In the genomic region with DNA sequence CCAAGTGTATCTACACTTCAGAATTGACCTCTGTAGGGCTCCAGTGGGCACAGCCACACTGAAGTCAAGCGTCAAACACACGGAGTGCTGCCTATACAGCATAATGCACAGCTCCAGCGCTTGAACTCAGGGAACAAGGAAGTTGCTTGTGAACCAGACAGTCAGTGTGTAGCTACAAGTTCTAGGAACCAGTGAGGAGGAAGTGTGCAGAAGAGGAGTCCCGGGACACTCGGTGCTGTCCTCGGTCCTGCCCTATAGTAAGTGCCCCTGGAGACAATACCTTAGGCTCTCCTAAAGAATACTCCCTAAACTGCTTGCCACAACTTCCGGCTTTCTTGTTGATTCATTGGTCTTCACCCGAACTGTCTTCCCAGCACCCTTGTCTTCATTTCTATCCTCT, we compare ENCODE assay signal across 27 mouse cellular contexts. TPM values are rescaled to one million over a fixed set of nuclear protein-coding genes. Genes with fewer than 3 reads are reported as not detected.
DNase-seq lines count a peak whose midpoint lies in the region; ATAC-seq and TF ChIP-seq lines count a peak whose summit lies in the region.
"Had no signal": no experiment of that assay in that cellular context is flagged by ENCODE, and none has a peak within 500 bp of the region (broad histone marks: within the 10 kb centered on the region; RNA-seq: fewer than 3 reads in every experiment).

No protein-coding gene starts in this region.

- no peak overlapping the region for H3K4me3 ChIP-seq in embryonic facial prominence, embryonic 11.5 days (ENCODE audit: low read depth, low read length)
- no peak overlapping the region for H3K4me3 ChIP-seq in embryonic facial prominence, embryonic 10.5 days
- H3K4me3 ChIP-seq in myocyte: no peak overlapping the region
- H3K4me3 ChIP-seq: embryonic facial prominence, embryonic 12.5 days; heart, adult 2 months; heart, embryonic 13.5 days; lung, embryonic 15.5 days; midbrain, embryonic 13.5 days; neural tube, embryonic 15.5 days had no signal

- WGBS in embryonic facial prominence, embryonic 11.5 days: 54% methylated on average over 8 of the region's 8 CpGs
- 54% methylated on average over 8 of the region's 8 CpGs for WGBS in embryonic facial prominence, embryonic 10.5 days

- DNase-seq in embryonic facial prominence, embryonic 11.5 days (ENCODE audit: low spot score): peak; percentile 13
- DNase-seq in embryonic facial prominence, embryonic 10.5 days (ENCODE audit: low spot score): no peak
- peak; percentile 22 for DNase-seq in ES-CJ7 (ENCODE audit: low read depth, low spot score)
- no peak for DNase-seq in cerebellum, adult 8-10 months
- no peak for DNase-seq in layer of hippocampus, adult 9-10 months (ENCODE audit: low spot score)
- DNase-seq: adrenal gland, postnatal 10 days; cerebellum, adult 9-10 months; gastrocnemius, postnatal 25 days; heart, adult 2 months; heart, postnatal 10 days; kidney, adult 9 months; kidney, postnatal 25 days; left cerebral cortex, postnatal 4 days; liver; right cerebral cortex, postnatal 4 days; thymus, postnatal 4 days had no signal

- TF ChIP-seq POLR2A in myocyte (IDR thresholded peaks at IDR 0.05; ENCODE audit: insufficient read length, low read depth): no peak

- no peaks in the 10 kb centered on the region for H3K9me3 ChIP-seq in embryonic facial prominence, embryonic 11.5 days (replicated peaks; ENCODE audit: control insufficient read depth, low read length)
- H3K9me3 ChIP-seq in embryonic facial prominence, embryonic 10.5 days: peaks cover 4% of the 10 kb centered on the region; the same call in 1 of the 2 replicates
- H3K9me3 ChIP-seq: embryonic facial prominence, embryonic 12.5 days; heart, embryonic 13.5 days; lung, embryonic 15.5 days; midbrain, embryonic 13.5 days; neural tube, embryonic 15.5 days had no signal

- no peaks in the 10 kb centered on the region for H3K79me2 ChIP-seq in myocyte (ENCODE audit: control insufficient read depth, insufficient read depth)

- no peak for ATAC-seq in embryonic facial prominence, embryonic 11.5 days (replicated peaks; ENCODE audit: insufficient number of reproducible peaks, low FRiP score, low TSS enrichment, low read depth)
- peak; percentile 54 for ATAC-seq in common myeloid progenitor, adult 5-6 weeks (replicated peaks; ENCODE audit: low read depth, poor library complexity, severe bottlenecking)
- ATAC-seq: forebrain, embryonic 14.5 days; intestine, postnatal 0 days; midbrain, embryonic 13.5 days had no signal

- no peak overlapping the region for H3K4me2 ChIP-seq in embryonic facial prominence, embryonic 11.5 days (ENCODE audit: low read depth, low read length)
- H3K4me2 ChIP-seq in myocyte (ENCODE audit: low read depth): no peak overlapping the region
- H3K4me2 ChIP-seq: embryonic facial prominence, embryonic 12.5 days; heart, embryonic 13.5 days; hindbrain, embryonic 14.5 days; lung, embryonic 15.5 days; midbrain, embryonic 13.5 days; neural tube, embryonic 15.5 days had no signal

- no peaks in the 10 kb centered on the region for H3K4me1 ChIP-seq in embryonic facial prominence, embryonic 11.5 days (ENCODE audit: control insufficient read depth, insufficient read depth, low read length)
- H3K4me1 ChIP-seq in embryonic facial prominence, embryonic 10.5 days: no peaks in the 10 kb centered on the region
- H3K4me1 ChIP-seq: embryonic facial prominence, embryonic 12.5 days; heart, embryonic 13.5 days; lung, embryonic 15.5 days; midbrain, embryonic 13.5 days; neural tube, embryonic 15.5 days had no signal

- H3K27ac ChIP-seq in embryonic facial prominence, embryonic 11.5 days (replicated peaks; ENCODE audit: low read depth, low read length): no peak overlapping the region
- no peak overlapping the region for H3K27ac ChIP-seq in embryonic facial prominence, embryonic 10.5 days (replicated peaks)
- H3K27ac ChIP-seq: embryonic facial prominence, embryonic 12.5 days; heart, adult 2 months; heart, embryonic 13.5 days; hindbrain, embryonic 14.5 days; liver, embryonic 14.5 days; lung, embryonic 15.5 days; midbrain, embryonic 13.5 days; neural tube, embryonic 15.5 days had no signal

- no peaks in the 10 kb centered on the region for H3K27me3 ChIP-seq in embryonic facial prominence, embryonic 11.5 days (ENCODE audit: control insufficient read depth, insufficient read depth, low read length)
- H3K27me3 ChIP-seq in embryonic facial prominence, embryonic 10.5 days (replicated peaks; ENCODE audit: low read depth, poor library complexity, severe bottlenecking): no peaks in the 10 kb centered on the region
- peaks cover 50% of the 10 kb centered on the region for H3K27me3 ChIP-seq in myocyte (ENCODE audit: control insufficient read depth, insufficient read depth, insufficient read length)
- H3K27me3 ChIP-seq: embryonic facial prominence, embryonic 12.5 days; lung, embryonic 15.5 days; midbrain, embryonic 13.5 days; neural tube, embryonic 15.5 days had no signal

- no peak overlapping the region for H3ac ChIP-seq in myocyte (ENCODE audit: control insufficient read depth, insufficient read length)

- no peaks in the 10 kb centered on the region for H3K36me3 ChIP-seq in embryonic facial prominence, embryonic 11.5 days (replicated peaks; ENCODE audit: control insufficient read depth, insufficient read depth, low read depth, low read length)
- no peaks in the 10 kb centered on the region for H3K36me3 ChIP-seq in embryonic facial prominence, embryonic 10.5 days (replicated peaks)
- no peaks in the 10 kb centered on the region for H3K36me3 ChIP-seq in myocyte (ENCODE audit: control insufficient read depth, insufficient read depth)
- H3K36me3 ChIP-seq: embryonic facial prominence, embryonic 12.5 days; heart, embryonic 13.5 days; lung, embryonic 15.5 days; midbrain, embryonic 13.5 days; neural tube, embryonic 15.5 days had no signal

- H3K9ac ChIP-seq in embryonic facial prominence, embryonic 11.5 days (replicated peaks; ENCODE audit: low read length): no peak overlapping the region
- H3K9ac ChIP-seq: embryonic facial prominence, embryonic 12.5 days; heart, embryonic 13.5 days; hindbrain, embryonic 14.5 days; liver, embryonic 14.5 days; lung, embryonic 15.5 days; midbrain, embryonic 13.5 days; neural tube, embryonic 15.5 days had no signal

TF ChIP-seq in myocyte, 11 proteins besides CTCF, POLR2A, EP300 and RAD21:
- TF ChIP-seq REST (IDR thresholded peaks at IDR 0.05; ENCODE audit: insufficient read depth, insufficient read length): peak; percentile 53
- TF ChIP-seq USF1 (IDR thresholded peaks at IDR 0.05; ENCODE audit: low read depth): no peak

RNA-seq across cellular contexts. Expression of a gene that starts 30.2 kb away (rescaled TPM):
- 56.4 and 56.6 TPM in 2 replicates for polyA plus RNA-seq in embryonic facial prominence, embryonic 11.5 days (2014; fragmentation: Nextera tagmentation; extraction: Ambion mirVana)
- polyA plus RNA-seq in embryonic facial prominence, embryonic 10.5 days (2016; fragmentation: Nextera tagmentation; extraction: Ambion mirVana): 52.7 and 56.3 TPM in 2 replicates
- 45.1 and 49.9 TPM in 2 replicates for total RNA-seq in common myeloid progenitor, adult 5-6 weeks (2017)
- 14.0 TPM for polyA plus RNA-seq in myocyte (2012; fragmentation: generic; extraction: Trizol)

RNA-seq across cellular contexts. Expression of a gene that starts 54.5 kb away (rescaled TPM):
- polyA plus RNA-seq in embryonic facial prominence, embryonic 11.5 days (2014; fragmentation: Nextera tagmentation; extraction: Ambion mirVana): 11.6 and 13.3 TPM in 2 replicates
- 9.8 and 10.2 TPM in 2 replicates for polyA plus RNA-seq in embryonic facial prominence, embryonic 10.5 days (2016; fragmentation: Nextera tagmentation; extraction: Ambion mirVana)
- total RNA-seq in common myeloid progenitor, adult 5-6 weeks (2017): 6.8 and 9.4 TPM in 2 replicates
- polyA plus RNA-seq in myocyte (2012; fragmentation: generic; extraction: Trizol): 13.8 TPM

Comparison
In these comparisons a context has a peak if more than half of its experiments do, and no peak if none do; other contexts are left out.
1. DNase-seq: peak in embryonic facial prominence, embryonic 11.5 days (single experiment) and ES-CJ7 (single experiment); none in embryonic facial prominence, embryonic 10.5 days (single experiment), cerebellum, adult 8-10 months (single experiment) and layer of hippocampus, adult 9-10 months (single experiment).